Mouse (Mus musculus) mature B cell (primary cell): ENCODE measurements around the gene Mvb12b.

Experiments used
- in situ Hi-C: fragments of 300-500 bp; cut with MboI; formaldehyde crosslinking; loops from 2 replicates; pipeline ENCODE4 v1.14.3; 2019

Gene Mvb12b

GRCm38 (mm10) chr2:33887328-33888099 lies at the start of gene Mvb12b:
Gene Mvb12b, minus strand, starts transcription at chr2:33887946.
- in situ Hi-C loops = no loop called here

GRCm38 (mm10) chr2:33935756-33936155 lies 48.0 kb upstream of the Mvb12b start:
- in situ Hi-C loops = no loop called here

GRCm38 (mm10) chr2:33933606-33934510 lies 46.1 kb upstream of the Mvb12b start:
- in situ Hi-C loops = no loop called here

- in situ Hi-C loops = no loop called here
These were observed 43.4 kb upstream of the Mvb12b start for GRCm38 (mm10) chr2:33931161-33931560.

- in situ Hi-C loops = no loop called here
These were observed 37.5 kb upstream of the Mvb12b start for GRCm38 (mm10) chr2:33925288-33925687.

- in situ Hi-C loops = no loop called here
These were observed 35.7 kb upstream of the Mvb12b start for GRCm38 (mm10) chr2:33923482-33923881.

GRCm38 (mm10) chr2:33922466-33922865 lies 34.7 kb upstream of the Mvb12b start:
- in situ Hi-C loops = no loop called here

- in situ Hi-C loops = loop anchor here (10.0 kb wide), 1 partner anchor 175 kb away; no protein-coding TSS in a partner anchor
These were observed 32.3 kb upstream of the Mvb12b start for GRCm38 (mm10) chr2:33919934-33920615.

GRCm38 (mm10) chr2:33918824-33919223 lies 31.1 kb upstream of the Mvb12b start:
- in situ Hi-C loops = loop anchor here (10.0 kb wide), 1 partner anchor 174 kb away; no protein-coding TSS in a partner anchor

- in situ Hi-C loops = loop anchor here (10.0 kb wide), 1 partner anchor 174 kb away; no protein-coding TSS in a partner anchor
These were observed 30.6 kb upstream of the Mvb12b start for GRCm38 (mm10) chr2:33918318-33918717.

- in situ Hi-C loops = loop anchor here (10.0 kb wide), 1 partner anchor 172 kb away; no protein-coding TSS in a partner anchor
These were observed 28.9 kb upstream of the Mvb12b start for GRCm38 (mm10) chr2:33916603-33917002.

GRCm38 (mm10) chr2:33914998-33915397 lies 27.3 kb upstream of the Mvb12b start:
- in situ Hi-C loops = loop anchor here (10.0 kb wide), 1 partner anchor 170 kb away; no protein-coding TSS in a partner anchor

- in situ Hi-C loops = loop anchor here (10.0 kb wide), 1 partner anchor 170 kb away; no protein-coding TSS in a partner anchor
These were observed 26.6 kb upstream of the Mvb12b start for GRCm38 (mm10) chr2:33914334-33914733.

GRCm38 (mm10) chr2:33913598-33913997 lies 25.9 kb upstream of the Mvb12b start:
- in situ Hi-C loops = loop anchor here (10.0 kb wide), 1 partner anchor 169 kb away; no protein-coding TSS in a partner anchor

- in situ Hi-C loops = loop anchor here (10.0 kb wide), 1 partner anchor 168 kb away; no protein-coding TSS in a partner anchor
These were observed 25.0 kb upstream of the Mvb12b start for GRCm38 (mm10) chr2:33912741-33913140.

- in situ Hi-C loops = no loop called here
These were observed 20.6 kb upstream of the Mvb12b start for GRCm38 (mm10) chr2:33908374-33908773.

- in situ Hi-C loops = no loop called here
These were observed 19.4 kb upstream of the Mvb12b start for GRCm38 (mm10) chr2:33907174-33907573.

- in situ Hi-C loops = no loop called here
These were observed 8.1 kb upstream of the Mvb12b start for GRCm38 (mm10) chr2:33895829-33896228.

- in situ Hi-C loops = no loop called here
These were observed 5.4 kb upstream of the Mvb12b start for GRCm38 (mm10) chr2:33893151-33893550.

GRCm38 (mm10) chr2:33892354-33892753 lies 4.6 kb upstream of the Mvb12b start:
- in situ Hi-C loops = no loop called here

- in situ Hi-C loops = no loop called here
These were observed 297 bp upstream of the Mvb12b start for GRCm38 (mm10) chr2:33888100-33888385.
